Mouse (Mus musculus) lung, embryonic 14.5 days (tissue): Measurements from ENCODE around the gene Wdr35. TPM values are rescaled to one million over a fixed set of nuclear protein-coding genes. Genes with fewer than 3 reads are reported as not detected.

ENCODE experiments used
- ATAC-seq: fragments of 200-750 bp; cut with Nextera tagmentation; 2 replicates; pipeline ENCODE4 v1.8.0; 2017; ENCODE audit warnings: mild to moderate bottlenecking, moderate TSS enrichment, moderate library complexity; ENCODE audit not compliant: insufficient read depth
- DNase-seq: peaks from one replicate; pipeline ENCODE4 v3.0.0-alpha.2; 2015
- H3K27ac ChIP-seq: fragments of 300-500 bp; sonication (generic); 2 replicates; pipeline ENCODE4 v1.5.1; 2014; ENCODE audit warnings: low read depth, mild to moderate bottlenecking, moderate library complexity
- H3K27me3 ChIP-seq: fragments of 300-500 bp; sonication (generic); 2 replicates; pipeline ENCODE4 v1.6.1; 2014; ENCODE audit warnings: low read length, control low read depth; ENCODE audit not compliant: insufficient read depth
- H3K36me3 ChIP-seq: fragments of 300-500 bp; sonication (generic); 2 replicates; pipeline ENCODE4 v1.6.1; 2014; ENCODE audit warnings: control low read depth; ENCODE audit not compliant: insufficient read depth
- H3K4me1 ChIP-seq: fragments of 300-500 bp; sonication (generic); 2 replicates; pipeline ENCODE4 v1.6.1; 2014; ENCODE audit warnings: antibody characterized with exemption, control low read depth; ENCODE audit not compliant: insufficient read depth
- H3K4me2 ChIP-seq: fragments of 300-500 bp; sonication (generic); 2 replicates; pipeline ENCODE4 v1.6.1; 2014; ENCODE audit warnings: mild to moderate bottlenecking
- H3K4me3 ChIP-seq: fragments of 300-500 bp; sonication (generic); 2 replicates; pipeline ENCODE4 v1.5.1; 2014; ENCODE audit warnings: low read depth, low read length
- H3K9ac ChIP-seq: fragments of 300-500 bp; sonication (generic); 2 replicates; pipeline ENCODE4 v1.6.1; 2014
- H3K9me3 ChIP-seq: fragments of 300-500 bp; sonication (generic); 2 replicates; pipeline ENCODE4 v1.6.1; 2016; ENCODE audit warnings: low read depth, low read length, control low read depth
- CTCF ChIP-seq: IDR thresholded peaks from 2 replicates; pipeline ENCODE4 v1.5.1; 2016; ENCODE audit warnings: antibody characterized with exemption, low read depth
- WGBS: fragments of 180-500 bp; shearing (Covaris S2); extraction: QIAGEN DNeasy Blood & Tissue Kit; methylation state at CpG from one replicate; pipeline ENCODE4 v1.1.7; 2014; 5-methylcytosine and 5-hydroxymethylcytosine counted together
- polyA plus RNA-seq: library from polyadenylated mRNA; unstranded; fragments of >200 nt; fragmentation: Nextera tagmentation; extraction: Ambion mirVana; gene quantifications from 2 replicates; pipeline ENCODE4 v1.2.1, GENCODE M21; 2014

Gene Wdr35
- polyA plus RNA-seq, 1 experiment from 2014 or later = 20.4 TPM

DNA sequence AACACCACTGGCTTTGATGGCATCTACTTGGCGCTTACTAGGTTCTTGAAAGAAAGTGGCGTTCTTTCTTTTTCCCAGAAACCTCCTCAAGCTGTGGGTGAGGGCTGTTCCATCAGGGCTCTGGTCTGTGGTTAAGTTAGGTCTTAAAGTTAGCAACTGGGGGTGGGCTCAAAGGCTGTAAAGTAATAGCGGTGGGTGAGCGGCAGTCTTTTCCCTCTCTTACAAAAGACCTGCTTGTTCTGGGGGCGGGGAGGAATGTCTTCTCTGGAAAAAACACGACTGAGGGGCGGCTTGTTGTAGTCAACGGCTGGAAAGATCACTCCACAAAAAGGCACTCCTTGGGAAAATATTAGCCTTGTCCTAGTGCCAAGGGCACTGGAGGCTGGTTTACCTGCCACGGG, 19.5 kb upstream of the Wdr35 start:
- DNase-seq = peak; percentile 42

DNA sequence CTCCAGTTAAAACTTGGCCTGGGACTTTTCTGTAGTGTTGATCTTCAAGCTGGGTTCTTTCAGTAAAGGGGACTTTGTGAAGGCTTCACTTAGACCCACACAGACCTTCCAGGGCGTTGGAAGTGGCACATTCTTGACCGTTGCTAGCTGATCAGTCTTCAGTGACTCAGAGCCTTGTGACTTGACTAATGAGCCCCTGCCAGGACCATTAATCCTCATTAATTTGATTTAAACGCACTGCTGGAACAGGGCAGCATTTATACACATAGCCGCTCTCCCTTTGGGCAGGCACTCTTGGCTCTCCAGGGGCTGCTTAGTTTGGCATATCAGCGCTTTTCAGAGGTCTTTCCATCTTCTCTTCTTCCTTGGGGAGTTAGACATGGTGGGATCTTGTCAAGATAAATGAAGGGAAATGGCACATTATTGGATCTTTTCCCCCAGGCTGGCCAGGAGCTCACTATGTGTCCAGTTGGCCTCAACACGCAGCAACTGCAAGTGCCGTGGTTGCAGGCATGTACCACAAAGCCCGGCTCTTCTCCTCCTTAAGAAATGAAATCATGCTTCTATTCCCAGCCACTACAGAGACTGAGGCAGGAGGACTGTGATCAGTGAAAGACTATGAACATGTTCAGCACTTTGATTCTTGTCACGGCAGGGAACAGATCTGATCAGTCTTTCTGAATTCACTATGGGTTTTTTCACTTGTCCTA, 11.9 kb upstream of the Wdr35 start:
- no peak overlapping the region for H3K4me2 ChIP-seq
- H3K36me3 ChIP-seq = no peaks in the 10 kb centered on the region
- no peak overlapping the region for H3K27ac ChIP-seq
- no peak for TF ChIP-seq CTCF
- H3K4me1 ChIP-seq = no peaks in the 10 kb centered on the region
- WGBS = 57% methylated on average over 9 of the region's 9 CpGs
- no peak overlapping the region for H3K9ac ChIP-seq
- DNase-seq = no peak
- H3K27me3 ChIP-seq = no peaks in the 10 kb centered on the region
- no peak for ATAC-seq
- H3K4me3 ChIP-seq = no peak overlapping the region
- no peaks in the 10 kb centered on the region for H3K9me3 ChIP-seq

More for the DNA sequence above, 19.5 kb upstream of the Wdr35 start:
- no peaks in the 10 kb centered on the region for H3K27me3 ChIP-seq
- no peak overlapping the region for H3K4me2 ChIP-seq
- H3K4me3 ChIP-seq = no peak overlapping the region
- no peaks in the 10 kb centered on the region for H3K36me3 ChIP-seq
- ATAC-seq = peak; percentile 66
- TF ChIP-seq CTCF = no peak
- H3K9ac ChIP-seq = no peak overlapping the region
- no peaks in the 10 kb centered on the region for H3K4me1 ChIP-seq
- no peaks in the 10 kb centered on the region for H3K9me3 ChIP-seq
- peak overlapping the region; percentile 31; the same call in 1 of the 2 replicates for H3K27ac ChIP-seq
- 57% methylated on average over 9 of the region's 9 CpGs for WGBS

GRCm38 (mm10) chr12:8969828-8970227, 3.9 kb upstream of the Wdr35 start:
- no peaks in the 10 kb centered on the region for H3K27me3 ChIP-seq
- ATAC-seq (peak; percentile 76; the same call in 1 of the 2 replicates), DNase-seq (peak; percentile 68)
- no peak overlapping the region; the same call in 1 of the 2 replicates for H3K27ac ChIP-seq
- WGBS = 4% methylated on average over 9 of the region's 9 CpGs
- no peak for TF ChIP-seq CTCF
- no peaks in the 10 kb centered on the region for H3K36me3 ChIP-seq
- H3K4me2 ChIP-seq = peak overlapping the region; percentile 26; the same call in 1 of the 2 replicates
- no peak overlapping the region for H3K9ac ChIP-seq
- no peaks in the 10 kb centered on the region for H3K4me1 ChIP-seq
- no peaks in the 10 kb centered on the region for H3K9me3 ChIP-seq
- no peak overlapping the region for H3K4me3 ChIP-seq

- ATAC-seq = no peak
- 92% methylated on average over 3 of the region's 3 CpGs for WGBS
- H3K9ac ChIP-seq = no peak overlapping the region
- no peak overlapping the region for H3K4me3 ChIP-seq
- H3K27ac ChIP-seq = no peak overlapping the region
- no peaks in the 10 kb centered on the region for H3K4me1 ChIP-seq
- no peaks in the 10 kb centered on the region for H3K9me3 ChIP-seq
- peak; percentile 10; the same call in 1 of the 2 replicates for TF ChIP-seq CTCF
- H3K4me2 ChIP-seq = 0 out of 2 replicates have a peak overlapping the region, but pooled peaks have one; percentile 80
- H3K36me3 ChIP-seq = peaks cover 5% of the 10 kb centered on the region; the same call in 1 of the 2 replicates
- no peak for DNase-seq
- no peaks in the 10 kb centered on the region for H3K27me3 ChIP-seq
Measured at GRCm38 (mm10) chr12:8975076-8975475, 1.4 kb downstream of the Wdr35 start.

- peaks cover 7% of the 10 kb centered on the region; the same call in 1 of the 2 replicates for H3K36me3 ChIP-seq
- H3K27ac ChIP-seq = no peak overlapping the region
- ATAC-seq = no peak
- H3K4me3 ChIP-seq = no peak overlapping the region
- H3K4me2 ChIP-seq = no peak overlapping the region
- TF ChIP-seq CTCF = no peak
- H3K9ac ChIP-seq = no peak overlapping the region
- H3K27me3 ChIP-seq = no peaks in the 10 kb centered on the region
- H3K9me3 ChIP-seq = no peaks in the 10 kb centered on the region
- WGBS = 49% methylated on average over 8 of the region's 8 CpGs
- no peaks in the 10 kb centered on the region for H3K4me1 ChIP-seq
- DNase-seq = no peak
Measured at GRCm38 (mm10) chr12:8993231-8993630, 19.5 kb downstream of the Wdr35 start.

GRCm38 (mm10) chr12:8998318-8998717, 24.6 kb downstream of the Wdr35 start:
- Histone ChIP-seq H3K27ac (no peak overlapping the region), H3K36me3 (peaks cover 4% of the 10 kb centered on the region; the same call in 1 of the 2 replicates), H3K9ac (no peak overlapping the region), H3K4me1 (no peaks in the 10 kb centered on the region), H3K9me3 (no peaks in the 10 kb centered on the region), H3K4me2 (no peak overlapping the region), H3K27me3 (no peaks in the 10 kb centered on the region), H3K4me3 (no peak overlapping the region)
- ATAC-seq = no peak
- whole genome bisulfite sequencing = 85% methylated on average over 4 of the region's 4 CpGs
- TF ChIP-seq CTCF = no peak
- DNase-seq = no peak

GRCm38 (mm10) chr12:9002038-9002648, 28.5 kb downstream of the Wdr35 start:
- H3K9me3 ChIP-seq = no peaks in the 10 kb centered on the region
- no peaks in the 10 kb centered on the region for H3K36me3 ChIP-seq
- WGBS = 15% methylated on average over 5 of the region's 5 CpGs
- TF ChIP-seq CTCF = peak; percentile 86
- H3K4me3 ChIP-seq = no peak overlapping the region
- H3K9ac ChIP-seq = no peak overlapping the region
- ATAC-seq = no peak
- H3K4me2 ChIP-seq = no peak overlapping the region
- no peak overlapping the region for H3K27ac ChIP-seq
- H3K27me3 ChIP-seq = no peaks in the 10 kb centered on the region
- peak; percentile 94 for DNase-seq
- H3K4me1 ChIP-seq = no peaks in the 10 kb centered on the region
